Mouse (Mus musculus): Measurements from ENCODE around the gene C2cd3.
"Not testable (repeated sequence)": the region's sequence is repeated elsewhere in the genome, so short reads cannot be mapped to it uniquely, and the experiment has no call there.

Gene C2cd3

GRCm38 (mm10) chr7:100472777-100473176 is 100.7 kb downstream of the C2cd3 start, which contains the start of gene Ucp3:
TSS of gene Ucp3 (plus strand) at chr7:100472990.
- no peak for DNase-seq

- DNase-seq, result no peak
Observed at GRCm38 (mm10) chr7:100473846-100474454, 101.9 kb downstream of the C2cd3 start.

GRCm38 (mm10) chr7:100474680-100475079 is 102.6 kb downstream of the C2cd3 start:
- no peak for DNase-seq

- no peak for DNase-seq
Observed at GRCm38 (mm10) chr7:100479100-100479822, 107.2 kb downstream of the C2cd3 start.

- DNase-seq, result no peak
Observed at GRCm38 (mm10) chr7:100479823-100480164, 107.8 kb downstream of the C2cd3 start.

- no peak for DNase-seq
Observed at GRCm38 (mm10) chr7:100480175-100480574, 108.1 kb downstream of the C2cd3 start.

- DNase-seq, result not testable (repeated sequence)
Observed at GRCm38 (mm10) chr7:100482046-100482445, 110.0 kb downstream of the C2cd3 start.

GRCm38 (mm10) chr7:100484493-100484892 is 112.5 kb downstream of the C2cd3 start:
- DNase-seq, result no peak

- no peak for DNase-seq
Observed at GRCm38 (mm10) chr7:100487301-100487700, 115.3 kb downstream of the C2cd3 start.

- no peak for DNase-seq
Observed at GRCm38 (mm10) chr7:100488474-100489048, 116.5 kb downstream of the C2cd3 start.

GRCm38 (mm10) chr7:100492391-100493116 is 120.5 kb downstream of the C2cd3 start:
- peak; percentile 62 for DNase-seq

- peak; percentile 99 for DNase-seq
Observed at GRCm38 (mm10) chr7:100493117-100493483, 121.1 kb downstream of the C2cd3 start, which contains the start of gene Ucp2. TSS of gene Ucp2 (plus strand) at chr7:100493337.

GRCm38 (mm10) chr7:100493484-100494414 is 121.7 kb downstream of the C2cd3 start:
- DNase-seq, result peak; percentile 74

- DNase-seq, result peak; percentile 53
Observed at GRCm38 (mm10) chr7:100494415-100494831, 122.4 kb downstream of the C2cd3 start.

- DNase-seq, result peak; percentile 54
Observed at GRCm38 (mm10) chr7:100495042-100495441, 123.0 kb downstream of the C2cd3 start.

- peak; percentile 83 for DNase-seq
Observed at GRCm38 (mm10) chr7:100495581-100496251, 123.7 kb downstream of the C2cd3 start.

- DNase-seq, result no peak
Observed at GRCm38 (mm10) chr7:100496371-100496770, 124.3 kb downstream of the C2cd3 start.

- peak; percentile 26 for DNase-seq
Observed at GRCm38 (mm10) chr7:100496791-100497190, 124.8 kb downstream of the C2cd3 start.

GRCm38 (mm10) chr7:100497402-100497801 is 125.4 kb downstream of the C2cd3 start:
- DNase-seq, result no peak

GRCm38 (mm10) chr7:100497982-100498381 is 125.9 kb downstream of the C2cd3 start:
- peak; percentile 25 for DNase-seq

- no peak for DNase-seq
Observed at GRCm38 (mm10) chr7:100499465-100499864, 127.4 kb downstream of the C2cd3 start.

All from thymus, postnatal 4 days (tissue).